Mouse (Mus musculus) ovary, postnatal 14 days (tissue): ENCODE data around the gene Abca5.
A peak's percentile ranks its signal among the peaks of the same experiment; 100 is the strongest.

Experiments used
- DNase-seq: peaks from one replicate; pipeline ENCODE4 v3.0.0; 2022; ENCODE audit warnings: low spot score

The Abca5 gene

GRCm38 (mm10) chr11:110297917-110298533 lies 39.5 kb downstream of the Abca5 start:
- no peak for DNase-seq

GRCm38 (mm10) chr11:110290586-110290985 lies 46.9 kb downstream of the Abca5 start:
- no peak for DNase-seq

DNA sequence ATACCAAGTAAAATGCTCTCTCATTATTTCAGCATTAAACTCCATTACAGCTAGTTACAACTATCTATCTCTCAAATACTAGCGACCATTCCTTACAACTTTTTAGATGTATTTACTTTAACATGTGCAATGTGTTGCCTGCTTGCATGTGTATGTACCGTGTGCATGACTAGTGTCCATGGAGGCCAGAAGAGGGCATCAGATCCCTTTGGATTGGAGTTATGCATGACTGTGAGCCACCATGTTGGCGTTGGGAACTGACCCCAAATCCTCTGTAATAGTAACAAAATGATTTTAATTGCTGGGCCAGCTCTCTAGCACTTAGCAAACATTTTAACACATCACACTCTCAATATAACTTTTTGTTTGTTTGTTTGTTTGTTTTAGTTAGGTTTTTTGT lies 49.1 kb downstream of the Abca5 start:
- DNase-seq: no peak

DNA sequence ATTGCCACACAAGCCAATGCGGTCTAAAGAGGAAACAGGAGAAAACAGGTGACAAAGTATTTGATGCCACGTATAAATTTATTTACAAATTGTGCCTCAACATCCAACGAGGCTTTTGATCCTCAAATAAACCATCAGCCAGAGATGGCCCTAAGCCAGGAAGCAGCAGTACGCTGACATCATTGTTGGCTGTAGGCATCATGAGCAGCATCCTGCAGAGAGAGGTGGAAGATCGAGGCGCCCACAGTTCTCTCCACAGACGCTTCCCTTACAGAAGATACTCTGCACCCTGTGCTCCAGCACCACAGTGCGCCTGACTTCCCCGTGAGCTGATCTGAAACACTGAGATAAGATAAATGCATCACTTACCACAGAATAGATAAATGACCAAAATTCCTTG lies 49.8 kb downstream of the Abca5 start:
- DNase-seq: no peak

GRCm38 (mm10) chr11:110286331-110286730 lies 51.2 kb downstream of the Abca5 start:
- no peak for DNase-seq

- DNase-seq: no peak
Observed at GRCm38 (mm10) chr11:110284849-110285248, 52.7 kb downstream of the Abca5 start.

- no peak for DNase-seq
Observed at GRCm38 (mm10) chr11:110284185-110284787, 53.2 kb downstream of the Abca5 start.

GRCm38 (mm10) chr11:110274794-110275193 lies 62.7 kb downstream of the Abca5 start:
- no peak for DNase-seq

- peak; percentile 47 for DNase-seq
Observed at GRCm38 (mm10) chr11:110271745-110272144, 65.8 kb downstream of the Abca5 start.

- peak; percentile 93 for DNase-seq
Observed at GRCm38 (mm10) chr11:110268244-110268844, 69.2 kb downstream of the Abca5 start.

GRCm38 (mm10) chr11:110267232-110267631 lies 70.3 kb downstream of the Abca5 start:
- no peak for DNase-seq

DNA sequence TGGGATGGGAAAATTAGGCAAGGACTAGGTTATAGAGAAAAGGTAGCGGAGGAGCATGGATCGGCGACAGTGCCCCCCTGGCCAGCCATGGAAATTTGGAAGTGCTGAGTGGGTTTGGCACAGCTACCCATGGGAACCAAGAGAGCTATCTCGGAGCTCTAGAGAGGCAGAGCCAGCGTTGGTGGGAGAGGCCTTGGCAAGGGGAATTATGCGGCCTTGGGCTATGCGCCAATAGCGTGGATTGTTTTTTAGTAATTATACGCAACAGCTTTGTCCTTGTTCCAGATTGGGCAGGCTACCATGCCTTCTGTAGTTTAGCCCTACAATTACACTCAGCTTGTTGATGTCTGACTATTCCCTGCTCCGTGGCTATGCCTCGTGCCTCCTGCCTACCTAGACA lies 70.8 kb downstream of the Abca5 start:
- peak; percentile 19 for DNase-seq

GRCm38 (mm10) chr11:110261867-110262266 lies 75.6 kb downstream of the Abca5 start:
- DNase-seq: no peak

GRCm38 (mm10) chr11:110257911-110258310 lies 79.6 kb downstream of the Abca5 start:
- DNase-seq: no peak

DNA sequence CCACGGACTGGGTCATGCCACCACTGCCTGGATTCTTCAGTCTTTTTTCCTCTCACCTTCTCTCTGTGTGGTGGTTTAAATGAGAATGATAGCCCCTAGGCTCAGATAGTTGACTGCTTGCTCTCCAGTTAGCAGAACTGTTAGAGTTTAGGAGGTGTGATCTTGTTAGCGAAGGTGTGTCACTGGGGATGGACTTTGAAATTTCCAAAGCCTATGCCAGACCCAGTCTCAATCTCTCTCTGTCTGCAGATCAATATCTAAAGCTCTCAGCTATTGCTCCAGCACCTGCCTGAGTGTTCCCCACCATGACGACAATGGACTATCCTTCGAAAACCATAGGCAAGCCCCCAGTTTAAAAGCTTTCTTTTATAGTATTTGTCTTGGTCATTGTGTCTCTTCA lies 80.5 kb downstream of the Abca5 start:
- DNase-seq: no peak

GRCm38 (mm10) chr11:110252256-110252655 lies 85.3 kb downstream of the Abca5 start:
- DNase-seq: no peak

DNA sequence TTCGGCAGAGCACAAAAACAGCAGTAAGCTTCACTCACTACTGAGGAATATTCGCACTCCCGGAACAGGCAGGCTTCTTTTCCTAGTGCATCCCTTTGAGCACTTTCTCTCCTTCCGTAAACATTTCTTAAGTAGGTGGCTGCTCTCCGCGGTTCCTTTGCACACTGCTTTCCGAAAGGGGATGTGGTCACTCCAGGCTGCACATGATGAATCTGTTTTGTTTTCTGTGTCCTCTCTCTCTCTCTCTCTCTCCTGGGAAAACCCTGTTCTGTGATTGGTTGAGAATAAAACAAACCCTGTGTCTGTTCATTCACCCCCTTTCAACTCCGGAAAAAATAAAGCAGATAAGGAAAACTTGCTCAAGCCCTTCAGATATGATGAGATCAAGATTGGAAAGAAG lies 86.0 kb downstream of the Abca5 start, which contains the start of gene Abca6:
Gene Abca6, minus strand, starts transcription at position 243 of the 400 bp plus-strand sequence.
- peak; percentile 13 for DNase-seq

DNA sequence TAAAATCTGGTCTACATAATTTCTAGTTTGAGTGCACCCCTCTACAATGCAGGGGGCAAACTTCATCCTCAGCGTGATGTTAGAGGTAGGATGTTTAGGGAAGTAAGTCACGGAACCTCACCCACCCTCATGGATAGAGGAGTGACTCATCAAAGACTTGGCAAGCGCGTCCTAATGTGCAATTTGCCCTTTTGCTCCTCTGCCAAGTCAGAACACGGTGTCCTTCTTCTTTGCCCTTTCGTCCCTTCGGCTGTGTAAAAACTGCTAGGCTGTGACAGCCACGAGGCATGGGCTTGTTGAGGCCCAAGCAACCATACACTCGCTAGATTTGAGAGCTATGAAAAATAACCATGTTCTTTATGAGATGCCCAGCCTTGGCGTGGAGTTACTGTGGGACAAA lies 92.8 kb downstream of the Abca5 start:
- no peak for DNase-seq

- no peak for DNase-seq
Observed at GRCm38 (mm10) chr11:110237466-110237865, 100.0 kb downstream of the Abca5 start.

GRCm38 (mm10) chr11:110232975-110233374 lies 104.5 kb downstream of the Abca5 start:
- no peak for DNase-seq
